In the genomic region with DNA sequence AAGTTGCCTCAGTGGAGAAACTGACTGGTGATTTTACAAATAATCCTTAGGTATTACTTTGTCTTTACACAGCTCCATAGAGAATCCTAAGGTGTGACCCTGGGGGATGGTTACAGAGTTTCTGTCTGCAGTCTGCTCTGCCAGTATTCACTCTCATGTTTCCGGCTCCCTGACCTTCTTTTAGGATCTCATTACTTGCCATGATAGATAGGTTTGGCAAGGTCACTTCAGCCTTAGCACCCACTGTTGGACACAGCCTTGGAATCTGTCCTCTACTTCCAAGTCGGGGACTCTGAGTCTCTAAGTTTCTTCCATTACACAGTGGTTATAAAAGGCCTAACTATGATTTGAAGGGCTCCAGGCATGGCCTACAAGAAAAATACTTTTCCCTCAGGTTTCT, we compare ENCODE assay signal across 22 mouse cellular contexts. TPM values are rescaled to one million over a fixed set of nuclear protein-coding genes. Genes with fewer than 3 reads are reported as not detected.
DNase-seq lines count a peak whose midpoint lies in the region; TF ChIP-seq lines count a peak whose summit lies in the region.
"Had no signal": no experiment of that assay in that cellular context is flagged by ENCODE, and none has a peak within 500 bp of the region (broad histone marks: within the 10 kb centered on the region; RNA-seq: fewer than 3 reads in every experiment).

No protein-coding gene starts in this region.

- H3K4me3 ChIP-seq in gastrocnemius, adult 2 months = peak overlapping the region; percentile 54
- H3K4me3 ChIP-seq: embryonic facial prominence, embryonic 12.5 days; embryonic facial prominence, embryonic 15.5 days; heart, adult 2 months; heart, embryonic 10.5 days; heart, embryonic 13.5 days had no signal

- TF ChIP-seq CTCF in gastrocnemius, adult 2 months (IDR thresholded peaks at IDR 0.05) = no peak

- intact Hi-C loops in gastrocnemius, adult 2 months (cut with DNase I) = no loop called here

- DNase-seq in adrenal gland, adult 8-10 months = peak; percentile 39
- no peak for DNase-seq in adrenal gland, postnatal 10 days
- peak; percentile 31 for DNase-seq in gastrocnemius, adult 2 months
- DNase-seq in gastrocnemius, postnatal 4 days (ENCODE audit: low spot score in 2 of 2) = no peak
- peak; percentile 9 to 24 for DNase-seq in adrenal gland, postnatal 36 days
- peak; percentile 78 for DNase-seq in skeletal muscle tissue, adult 2 months (ENCODE audit: low read depth, low spot score)
- DNase-seq: cerebellum, adult 11 months; cerebellum, adult 2 months; cerebellum, adult 9-11 months; cerebellum, postnatal 25 days; forebrain, postnatal 0 days; gastrocnemius, postnatal 36 days; heart, adult 2 months; heart, postnatal 14 days; heart, postnatal 4 days; kidney, adult 2 months had no signal

- H3K27ac ChIP-seq in gastrocnemius, adult 2 months = peak overlapping the region; percentile 89
- H3K27ac ChIP-seq: embryonic facial prominence, embryonic 12.5 days; embryonic facial prominence, embryonic 15.5 days; heart, adult 2 months; heart, embryonic 10.5 days; heart, embryonic 13.5 days; hindbrain, embryonic 14.5 days; hindbrain, postnatal 0 days had no signal

RNA-seq across cellular contexts. Expression of a gene that starts 17.5 kb away (rescaled TPM):
- 100 to 1,000 TPM in 3 of 4 experiments, 10 to 100 TPM in 1; 85.0 to 116 (median 106) TPM for total RNA-seq in adrenal gland, adult 8-10 months (2022)
- total RNA-seq in adrenal gland, postnatal 10 days (2021) = 10 to 100 TPM; 69.6 to 82.5 TPM
- 10 to 100 TPM; 50.4 to 52.1 TPM for total RNA-seq in gastrocnemius, adult 2 months (2021)
- 10 to 100 TPM; 61.7 to 82.4 TPM for total RNA-seq in gastrocnemius, postnatal 4 days (2021)
- 100 to 1,000 TPM in 1 of 2 experiments, 10 to 100 TPM in 1; 89.5 to 100 TPM for total RNA-seq in adrenal gland, postnatal 36 days (2021)

RNA-seq across cellular contexts. Expression of a gene that starts 17.9 kb away (rescaled TPM):
- 10 to 100 TPM; 35.0 to 47.3 (median 40.5) TPM for total RNA-seq in adrenal gland, adult 8-10 months (2022)
- total RNA-seq in adrenal gland, postnatal 10 days (2021) = 10 to 100 TPM; 24.8 to 25.4 TPM
- 100 to 1,000 TPM in 1 of 2 experiments, 10 to 100 TPM in 1; 89.1 to 102 TPM for total RNA-seq in gastrocnemius, adult 2 months (2021)
- 10 to 100 TPM; 32.6 to 32.7 TPM for total RNA-seq in gastrocnemius, postnatal 4 days (2021)
- total RNA-seq in adrenal gland, postnatal 36 days (2021) = 10 to 100 TPM; 30.7 to 31.1 TPM

RNA-seq across cellular contexts. Expression of a gene that starts 54.7 kb away (rescaled TPM):
- 10 to 100 TPM; 55.2 to 72.7 (median 69.2) TPM for total RNA-seq in adrenal gland, adult 8-10 months (2022)
- total RNA-seq in adrenal gland, postnatal 10 days (2021) = 10 to 100 TPM; 38.8 to 42.8 TPM
- total RNA-seq in gastrocnemius, adult 2 months (2021) = 1 to 10 TPM; 5.3 to 5.5 TPM
- 10 to 100 TPM; 23.5 to 28.6 TPM for total RNA-seq in gastrocnemius, postnatal 4 days (2021)
- total RNA-seq in adrenal gland, postnatal 36 days (2021) = 10 to 100 TPM; 48.2 to 56.7 TPM

Comparison
In these comparisons a context has a peak if more than half of its experiments do, and no peak if none do; other contexts are left out.
1. DNase-seq: peak in adrenal gland, adult 8-10 months (single experiment), gastrocnemius, adult 2 months (single experiment), adrenal gland, postnatal 36 days (2 of 2) and skeletal muscle tissue, adult 2 months (single experiment); none in adrenal gland, postnatal 10 days (single experiment) and gastrocnemius, postnatal 4 days (0 of 2).